Mouse (Mus musculus): ENCODE results near the gene Nucb2. TPM values are rescaled to one million over a fixed set of nuclear protein-coding genes. Genes with fewer than 3 reads are reported as not detected.

The Nucb2 gene
- total RNA-seq (2021) = 1 to 10 TPM; 6.9 to 7.1 TPM
- long read RNA-seq, experiment 1, partial matches to known transcripts = 2 of 8 reads
- long read RNA-seq, experiment 1, other reads (novel, unspliced or antisense) = 1 of 8 reads
- long read RNA-seq, experiment 2, partial matches to known transcripts = 1 of 2 reads
- long read RNA-seq, experiment 2, other reads (novel, unspliced or antisense) = 1 of 2 reads

DNA sequence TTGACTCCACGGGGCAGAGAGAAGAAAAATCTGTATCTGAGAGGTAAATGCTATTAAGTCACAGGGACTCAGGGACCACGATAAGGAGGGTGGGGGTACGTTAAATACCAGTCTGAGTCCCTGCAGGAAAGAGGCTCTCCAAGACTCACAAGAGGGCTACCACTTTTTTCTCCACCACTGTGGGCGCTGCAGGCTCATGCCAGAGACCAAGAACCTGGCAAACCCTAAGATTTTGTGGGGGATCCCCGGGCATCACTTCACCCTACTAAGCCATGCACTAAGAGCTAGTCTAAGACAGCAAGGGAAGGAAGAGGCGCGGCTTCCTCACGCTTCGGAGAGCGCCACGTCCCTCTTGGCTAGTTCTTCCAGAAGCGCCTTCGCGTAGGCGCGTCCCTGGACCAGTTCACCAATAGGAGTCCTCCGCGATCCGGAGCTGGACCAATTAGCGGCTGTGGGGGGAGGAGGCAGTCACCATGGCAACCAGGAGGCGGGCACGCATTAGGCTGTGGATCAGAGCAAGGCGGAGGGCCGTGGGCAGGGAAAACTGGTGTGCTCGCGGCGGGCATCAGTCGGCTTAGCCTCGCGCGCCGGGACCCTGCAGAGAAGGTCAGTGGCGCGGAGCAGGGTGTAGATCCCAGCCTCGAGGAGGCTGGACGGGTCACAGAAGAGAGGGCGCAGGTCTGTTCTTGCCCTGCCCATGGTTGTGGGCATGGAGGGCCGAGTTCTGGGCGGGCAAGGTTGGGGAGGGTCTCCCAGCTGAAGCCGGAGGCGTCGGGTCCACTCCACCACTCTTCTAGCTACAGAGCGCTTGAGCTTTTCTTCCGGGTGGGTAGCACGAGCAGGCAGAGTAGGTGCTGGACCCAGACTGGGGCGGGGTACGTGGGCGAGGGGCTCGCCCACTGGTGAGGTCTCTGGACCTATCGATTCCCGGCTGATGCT, at the start of gene Nucb2:
Nucb2 (plus strand) TSS at position 491 of the 939 bp plus-strand sequence.
- peak; percentile 98 to 99 for DNase-seq

DNA sequence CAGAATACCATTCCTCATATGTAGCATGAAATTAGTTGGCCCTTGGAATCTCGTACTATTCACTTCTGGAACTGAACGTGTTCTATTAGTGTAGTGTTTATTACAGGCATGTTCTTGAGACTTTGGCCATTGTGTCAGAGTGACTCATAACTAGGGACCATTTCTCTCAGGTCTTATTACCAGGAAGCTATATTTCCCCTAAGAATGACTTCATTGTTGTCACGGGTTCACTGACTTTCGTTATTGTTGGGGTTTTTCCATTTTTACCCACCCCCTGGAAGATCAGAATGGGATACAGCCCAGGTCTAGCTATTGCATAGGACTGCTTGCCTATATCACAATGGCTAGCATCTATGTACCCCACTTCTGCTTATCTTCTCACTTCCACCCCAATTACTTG, 47.2 kb upstream of the Nucb2 start:
- DNase-seq = no peak

DNA sequence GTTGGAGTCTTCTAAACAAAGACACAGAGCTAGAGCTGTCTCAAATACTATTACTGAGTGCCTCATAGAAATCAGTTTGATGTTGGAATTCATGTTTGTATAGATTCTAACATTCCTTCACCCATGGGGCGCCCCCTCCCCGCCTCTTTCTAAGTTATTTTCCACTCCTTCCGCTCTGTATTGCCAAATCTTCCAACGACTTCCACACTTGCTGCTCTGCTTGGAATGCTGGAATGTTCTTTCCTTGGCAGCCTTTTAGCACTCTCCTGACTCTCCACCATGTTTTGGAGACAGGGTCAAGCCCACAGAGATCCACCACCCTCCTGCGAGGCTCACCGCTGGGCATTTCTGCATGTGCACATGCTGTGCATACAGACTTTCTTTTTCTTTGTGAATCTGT, 46.8 kb upstream of the Nucb2 start:
- DNase-seq = peak in 1 of 2 experiments; percentile 26

DNA sequence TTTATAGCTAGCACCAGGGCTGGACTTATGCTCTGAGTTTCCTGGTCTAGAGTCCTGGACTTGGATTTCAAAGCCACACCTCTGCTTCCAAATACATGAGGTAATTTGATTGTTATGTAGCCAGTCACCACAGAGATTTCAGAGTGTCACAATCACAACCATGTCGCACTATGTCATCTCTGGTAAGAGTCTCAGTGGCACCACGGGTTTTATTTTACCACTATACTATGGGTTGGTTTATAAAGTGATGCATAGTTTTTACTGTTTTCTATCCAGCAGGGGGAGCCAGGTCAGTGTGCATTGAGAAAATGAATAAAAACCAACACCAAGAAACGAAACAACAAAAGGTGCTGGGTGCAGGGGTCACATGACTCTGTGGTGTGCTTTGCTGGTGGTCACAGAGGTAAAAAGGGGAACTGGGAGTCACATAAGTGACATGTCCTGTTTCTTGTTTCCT, 45.2 kb upstream of the Nucb2 start:
- peak in 1 of 2 experiments; percentile 49 for DNase-seq

DNA sequence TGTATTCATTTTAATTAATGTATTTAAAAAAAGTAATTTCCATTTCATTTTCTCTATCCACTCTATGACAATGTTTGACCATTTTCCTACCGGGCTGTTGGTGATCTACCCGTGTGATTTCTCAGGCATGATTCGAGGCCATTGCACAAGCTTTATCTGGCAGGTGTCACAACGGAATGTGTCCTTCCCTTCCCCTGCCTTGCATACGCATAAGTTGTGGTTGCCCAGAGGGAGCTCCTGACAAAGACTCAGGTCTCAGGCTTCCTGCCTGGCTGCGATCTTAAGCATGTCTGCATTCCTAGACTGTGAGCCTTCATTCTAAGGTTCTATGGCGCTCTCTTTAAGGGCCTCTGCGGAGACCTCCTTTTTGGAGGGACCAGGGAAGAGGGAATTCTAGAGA, 42.1 kb upstream of the Nucb2 start:
- no peak for DNase-seq

DNA sequence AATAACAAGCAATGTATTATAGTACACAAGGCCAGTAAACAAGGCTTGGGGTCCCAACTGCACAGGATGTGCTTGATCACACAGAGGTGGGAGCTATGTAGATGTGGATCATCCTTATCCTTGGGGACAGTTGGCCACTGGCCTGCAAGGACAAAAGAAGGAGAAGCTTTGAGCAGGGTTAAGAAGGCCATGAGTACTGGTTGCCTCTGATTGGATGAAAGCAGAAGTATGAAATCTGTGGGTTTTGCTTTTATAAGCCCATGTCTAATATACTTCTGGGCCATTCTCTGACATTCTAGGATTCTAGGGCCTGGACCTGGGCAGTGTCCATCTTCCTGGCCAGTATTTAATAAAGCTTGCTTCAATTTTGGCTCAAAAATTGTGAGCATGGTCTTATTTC, 28.3 kb upstream of the Nucb2 start:
- DNase-seq = no peak

DNA sequence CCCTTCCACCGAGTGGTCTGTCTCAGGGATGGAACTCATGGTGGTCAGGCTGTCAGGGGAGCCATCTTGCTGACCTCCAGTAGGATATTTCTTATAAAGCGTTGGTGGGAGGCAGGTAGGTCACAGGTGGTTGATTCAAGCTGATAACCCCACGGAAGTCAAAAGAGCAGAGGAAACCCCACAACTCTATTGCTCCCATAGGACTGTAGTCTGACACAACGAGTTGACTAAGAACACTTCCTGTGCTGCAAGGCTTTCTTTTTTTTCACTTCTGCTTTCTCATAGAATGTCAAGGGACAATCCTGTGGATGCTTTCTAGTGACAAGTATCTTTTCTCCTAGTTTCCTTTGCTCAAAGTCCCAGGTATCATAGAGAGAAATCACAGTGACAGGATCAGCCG, 27.9 kb upstream of the Nucb2 start:
- DNase-seq = no peak

DNA sequence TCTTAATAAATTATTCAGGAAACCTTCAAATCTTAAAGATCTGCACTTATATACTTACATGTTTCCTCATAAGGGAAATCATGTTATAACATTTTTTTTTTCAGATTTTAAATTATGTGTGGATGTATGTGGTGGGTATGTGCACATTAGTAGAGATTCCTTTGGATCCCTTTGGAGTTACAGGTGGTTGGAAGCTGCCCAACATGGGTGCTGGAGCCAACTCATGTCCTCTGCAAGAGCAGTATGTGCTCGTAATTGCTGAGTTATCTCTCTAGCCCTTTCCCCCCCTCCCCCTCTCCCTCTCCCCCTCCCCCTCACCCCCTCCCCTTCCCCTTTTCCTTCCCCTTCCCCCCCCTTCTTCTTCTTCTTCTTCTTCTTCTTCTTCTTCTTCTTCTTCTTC, 21.1 kb upstream of the Nucb2 start:
- DNase-seq = no peak

DNA sequence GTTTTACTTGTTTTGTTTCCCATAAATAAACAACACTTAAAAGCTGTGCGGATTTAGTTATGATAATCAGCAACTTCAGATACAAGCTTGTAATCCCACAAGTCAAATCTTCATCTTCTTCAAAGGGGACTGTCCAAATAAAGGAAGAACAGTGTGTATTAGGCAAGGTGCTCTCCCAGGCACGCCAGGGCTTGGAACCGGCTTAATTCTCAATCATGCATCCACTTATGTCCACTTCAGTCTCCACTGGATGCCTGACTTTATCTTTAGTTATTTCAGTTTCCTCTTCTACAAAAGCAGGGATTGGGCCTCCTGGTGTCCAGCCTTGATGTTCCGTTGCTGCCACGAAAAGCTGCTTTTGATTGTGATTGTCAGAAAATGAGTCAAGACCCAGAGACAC, 20.4 kb upstream of the Nucb2 start:
- no peak for DNase-seq

DNA sequence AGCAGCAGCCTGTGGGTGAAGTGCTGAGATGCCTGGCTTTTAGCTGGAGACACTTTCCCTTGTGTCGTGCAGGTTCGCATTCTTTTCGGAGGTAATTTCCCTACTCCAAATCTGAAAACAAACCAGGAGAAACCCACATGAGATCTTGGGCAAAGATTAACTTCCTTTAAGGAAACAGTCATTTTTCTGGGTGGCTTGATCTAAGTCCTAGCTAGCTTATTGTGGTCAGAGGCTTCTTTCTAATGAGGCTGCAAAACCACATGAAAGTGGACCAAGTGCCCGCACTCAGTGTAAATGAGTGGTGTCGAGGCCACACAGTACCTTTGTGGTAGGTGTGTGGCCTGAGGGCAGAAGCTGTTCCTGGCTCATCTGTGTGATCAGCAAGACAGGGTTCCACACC, 20.0 kb upstream of the Nucb2 start:
- DNase-seq = no peak

DNA sequence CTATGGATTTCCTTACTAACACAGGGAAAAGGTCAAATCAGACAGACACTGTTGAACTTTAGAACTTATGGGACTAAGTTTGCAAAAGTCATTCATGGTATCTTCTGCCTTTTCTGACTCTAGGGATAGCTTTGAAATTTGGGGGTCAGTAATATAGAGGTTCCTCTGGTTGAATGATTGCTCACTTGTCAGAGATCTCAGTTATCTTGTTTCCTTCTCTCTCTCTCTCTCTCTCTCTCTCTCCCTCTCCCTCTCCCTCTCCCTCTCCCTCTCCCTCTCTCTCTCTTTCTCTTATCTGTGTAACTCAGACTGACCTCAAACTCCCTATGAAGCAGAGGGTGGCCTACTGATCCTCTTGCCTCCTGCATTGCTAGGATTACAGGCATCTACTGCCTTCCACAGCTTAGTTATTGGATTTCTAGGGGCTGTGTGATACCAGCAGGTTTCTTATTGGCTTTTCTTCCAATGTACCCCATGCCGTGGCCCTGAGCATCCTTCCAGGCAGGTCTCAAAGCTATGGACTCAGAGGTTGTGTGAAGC, 19.0 kb upstream of the Nucb2 start:
- no peak for DNase-seq

DNA sequence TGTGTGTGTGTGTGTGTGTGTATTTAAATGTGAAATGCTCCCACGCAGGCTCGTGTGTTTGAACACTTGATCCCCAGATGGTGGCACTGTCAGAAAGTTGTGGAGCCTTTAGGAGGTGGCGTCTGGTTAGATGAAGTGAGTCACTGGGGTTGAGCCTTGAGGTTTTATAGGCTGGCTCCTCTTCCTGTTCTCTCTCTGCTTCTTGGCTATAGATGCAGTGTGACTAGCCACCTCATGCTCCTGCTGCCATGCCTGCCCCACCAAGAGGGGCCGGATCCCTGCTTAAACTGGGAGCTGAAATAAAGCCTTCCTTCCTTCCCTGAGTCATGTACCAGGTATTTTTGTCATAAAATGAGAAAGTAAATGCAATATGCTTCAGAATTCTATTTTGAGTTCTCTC, 13.1 kb upstream of the Nucb2 start:
- no peak for DNase-seq

DNA sequence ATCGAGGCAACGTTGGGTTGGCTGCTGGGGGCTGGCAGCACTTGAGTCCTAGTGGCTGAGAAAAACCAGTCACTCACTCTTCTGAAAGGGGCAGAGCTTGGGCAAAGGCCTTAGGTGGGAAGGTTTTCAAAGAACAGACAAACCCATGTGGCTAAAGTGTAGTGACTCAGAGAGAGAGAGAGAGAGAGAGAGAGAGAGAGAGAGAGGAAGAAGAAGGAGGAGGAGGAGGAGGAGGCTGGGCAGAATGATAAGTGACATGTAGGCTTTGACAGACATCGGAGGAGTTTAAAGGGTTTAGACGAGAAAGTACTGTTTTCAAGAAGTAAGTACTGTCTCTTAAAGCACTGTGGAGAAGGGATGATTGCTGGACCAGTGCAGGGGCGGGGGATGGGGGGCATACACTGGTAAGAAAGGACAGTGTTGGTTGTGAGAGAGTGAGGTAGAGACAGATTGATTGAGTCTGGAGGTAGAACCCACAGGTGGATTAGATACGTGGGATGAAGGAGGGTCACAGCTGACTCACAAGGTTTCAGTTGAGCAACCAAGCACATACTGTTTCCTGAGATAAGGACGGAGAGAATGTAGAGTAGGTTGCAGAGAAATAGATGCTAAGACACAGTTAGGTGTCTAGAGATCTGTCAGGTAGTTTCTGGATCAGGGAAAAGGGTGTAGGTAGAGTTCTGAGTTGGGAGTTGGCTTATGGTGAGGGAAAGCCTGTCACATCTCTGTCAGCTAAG, 10.7 kb upstream of the Nucb2 start:
- no peak for DNase-seq

DNA sequence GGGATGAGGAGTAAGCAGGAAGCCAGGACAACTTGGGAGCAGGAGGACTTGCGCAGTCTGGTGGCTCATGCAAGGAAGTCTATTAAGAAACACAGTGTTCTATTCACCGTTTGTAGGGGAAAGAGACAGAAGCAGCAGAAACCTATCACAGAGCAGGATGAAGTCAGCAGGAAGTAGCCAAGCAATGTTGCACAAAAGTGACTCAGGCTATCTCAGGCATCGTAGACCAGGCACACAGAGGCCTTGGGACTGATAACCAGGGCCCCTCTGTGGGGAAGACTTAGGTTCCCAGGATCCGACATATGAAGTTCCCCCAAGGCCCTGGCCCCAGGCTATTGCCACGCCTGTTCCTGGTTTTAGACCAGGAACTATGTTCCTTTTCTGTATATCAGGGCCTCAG, 9.6 kb upstream of the Nucb2 start:
- peak in 1 of 2 experiments; percentile 4 for DNase-seq

DNA sequence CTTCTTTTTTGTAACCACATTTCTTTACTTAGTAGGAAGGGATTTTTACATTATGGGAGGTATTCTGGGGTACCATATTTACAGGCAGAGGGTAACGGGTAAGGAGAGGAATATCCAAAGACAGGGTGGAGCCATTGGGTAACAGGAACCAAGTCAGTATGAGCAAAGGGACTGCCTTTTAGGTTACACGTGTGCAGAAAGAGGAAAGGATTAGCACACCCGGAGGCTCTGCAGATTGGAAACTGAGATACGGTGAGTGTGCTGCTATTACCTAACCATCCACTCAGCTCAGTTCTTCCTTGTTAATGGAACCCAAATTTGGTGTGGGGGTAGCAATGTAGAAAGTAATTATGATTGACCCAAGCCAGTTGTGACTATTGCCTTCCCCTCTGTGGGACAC, 7.4 kb upstream of the Nucb2 start:
- no peak for DNase-seq

DNA sequence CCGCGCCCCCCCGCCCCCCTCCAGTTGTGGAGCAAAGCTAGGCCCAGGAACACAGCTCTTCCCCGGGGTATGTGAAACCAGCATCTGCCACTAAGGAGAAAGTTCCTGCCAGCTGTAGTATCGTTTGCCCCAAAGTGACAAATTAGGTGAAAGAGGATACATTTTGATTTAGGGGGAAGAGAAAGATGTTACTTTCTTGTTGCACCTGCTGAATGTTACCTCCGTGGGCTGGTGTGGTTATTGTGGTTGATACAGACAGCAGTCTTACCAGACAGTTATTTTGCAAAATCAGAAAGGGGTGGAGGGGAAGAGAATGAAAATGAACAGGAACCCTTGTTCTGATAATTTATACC, 625 bp downstream of the Nucb2 start:
- no peak for DNase-seq

DNA sequence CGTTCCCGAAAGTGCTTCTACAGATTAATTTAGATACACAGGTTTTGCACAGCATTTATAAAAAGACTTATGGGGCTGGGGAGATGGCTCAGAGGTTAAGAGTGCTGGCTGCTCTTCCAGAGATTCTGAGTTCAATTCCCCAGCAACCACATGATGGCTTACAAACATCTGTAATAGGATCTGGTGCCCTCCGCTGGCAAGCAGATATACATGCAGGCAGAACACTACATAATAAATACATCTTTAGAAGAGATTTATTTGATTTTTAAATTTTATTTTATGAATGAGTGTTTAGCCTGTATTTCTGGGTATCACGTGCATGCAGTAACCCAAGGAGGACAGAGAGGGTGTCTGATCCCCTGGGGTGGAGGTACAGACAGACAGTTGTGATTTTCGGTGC, 9.9 kb downstream of the Nucb2 start:
- no peak for DNase-seq

DNA sequence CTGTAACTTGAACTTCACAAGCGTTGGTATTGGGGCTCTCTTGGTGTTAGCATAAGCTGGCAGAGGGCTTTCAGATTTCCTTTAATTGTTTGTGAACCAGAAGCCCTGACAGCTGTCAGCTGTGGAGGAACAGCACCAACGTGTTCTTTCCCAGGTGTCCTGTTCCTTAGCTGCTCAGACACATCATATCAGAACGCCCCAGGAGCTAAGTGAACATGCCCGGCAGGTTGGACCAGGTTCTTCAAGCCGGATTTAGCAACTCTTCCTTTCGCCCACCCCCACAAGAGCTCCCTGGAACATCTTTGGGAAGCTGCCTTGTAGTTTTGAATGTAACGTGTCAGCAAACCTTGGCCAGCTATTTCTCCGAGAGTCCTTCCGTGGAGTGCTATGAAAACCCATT, 10.4 kb downstream of the Nucb2 start:
- DNase-seq = no peak

DNA sequence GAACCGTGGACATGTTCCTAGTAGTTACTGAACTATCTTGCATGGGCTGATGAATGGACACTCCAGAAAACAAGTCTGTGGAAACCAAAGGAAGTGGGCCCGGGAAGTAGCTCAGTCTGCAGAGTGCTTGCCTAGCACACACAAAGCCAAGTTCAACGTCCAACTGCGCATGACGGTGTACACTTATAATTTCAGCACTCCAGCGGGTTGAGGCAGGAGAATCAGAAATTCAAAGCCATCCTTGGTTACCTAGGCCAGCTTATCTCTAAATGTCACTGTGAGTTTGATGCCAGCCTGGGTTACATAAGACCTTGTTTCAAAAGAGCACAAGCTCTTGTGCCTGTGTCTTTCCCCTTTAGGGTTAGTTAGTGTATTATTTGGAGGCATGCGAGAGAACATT, 10.9 kb downstream of the Nucb2 start:
- peak in 1 of 2 experiments; percentile 7 for DNase-seq

DNA sequence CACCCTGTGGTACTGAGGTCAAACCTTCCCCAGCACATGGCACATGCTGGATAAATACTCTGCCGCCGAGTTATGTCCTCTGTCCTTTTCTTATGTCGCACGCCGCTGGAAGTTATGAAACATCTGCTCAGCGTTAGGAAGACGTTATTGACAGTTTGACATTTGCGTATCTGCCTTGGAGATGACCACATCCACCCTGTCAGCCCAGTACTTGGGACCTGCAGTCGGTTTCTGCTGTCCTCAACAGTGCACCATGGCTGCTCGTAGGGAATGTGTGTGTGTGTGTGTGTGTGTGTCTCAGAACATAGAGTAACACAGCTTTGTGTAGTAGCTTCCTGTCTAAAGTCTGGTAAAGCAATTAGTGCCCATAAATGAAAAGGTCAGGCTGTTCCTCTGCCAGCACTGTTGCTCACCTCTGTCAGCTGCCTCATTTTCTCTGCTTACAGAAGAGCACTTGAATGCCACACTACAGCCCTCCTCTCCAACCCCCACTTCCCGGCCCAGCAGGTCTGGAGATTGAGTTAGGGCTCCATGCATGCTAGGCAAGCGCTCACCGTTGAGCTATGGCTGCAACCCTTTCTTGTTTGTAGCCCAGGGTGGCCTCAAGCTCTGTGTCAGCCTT, 11.5 kb downstream of the Nucb2 start:
- DNase-seq = peak; percentile 20 to 29

DNA sequence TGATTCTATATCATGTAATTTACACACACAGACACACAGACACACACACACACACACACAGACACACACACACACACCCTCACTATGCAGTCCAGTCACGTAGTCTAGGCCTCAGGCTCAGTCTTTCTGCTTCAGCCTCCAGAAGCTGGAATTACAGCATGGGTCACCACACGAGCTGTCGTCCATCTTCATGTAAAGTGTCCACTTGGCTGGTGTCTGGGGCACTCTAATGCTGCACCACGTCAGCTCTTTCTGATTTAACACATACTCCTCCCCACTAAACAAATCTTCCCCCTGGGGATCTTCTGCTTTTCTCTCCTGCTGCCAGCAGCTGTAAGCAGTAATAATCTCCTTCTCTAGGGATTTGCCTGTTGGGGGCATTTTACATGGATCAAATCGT, 13.1 kb downstream of the Nucb2 start:
- no peak for DNase-seq

DNA sequence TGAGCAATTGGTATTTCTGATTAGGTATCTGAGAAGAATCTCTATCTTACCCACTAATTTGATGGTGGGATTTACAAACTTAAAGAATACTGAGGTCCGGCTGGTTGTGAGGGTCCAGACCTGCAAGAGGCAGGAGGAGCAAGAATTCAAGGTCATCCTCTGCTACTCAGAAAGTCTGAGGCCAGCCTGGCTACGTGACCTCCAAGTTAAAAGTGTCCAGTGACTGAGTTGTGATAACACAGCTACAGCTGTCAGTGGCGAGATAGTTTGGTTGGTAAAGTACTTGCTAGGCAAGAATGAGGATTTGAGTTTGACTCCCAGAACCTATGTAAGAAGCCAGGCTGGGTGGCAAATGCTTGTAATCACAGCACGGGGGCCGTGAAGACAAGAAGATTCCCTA, 14.0 kb downstream of the Nucb2 start:
- peak in 1 of 2 experiments; percentile 8 for DNase-seq

Measured in heart, adult 18-20 months (tissue).